Mouse (Mus musculus) liver, embryonic 15.5 days (tissue): ENCODE measurements around the gene Cenpx. TPM values are rescaled to one million over a fixed set of nuclear protein-coding genes. Genes with fewer than 3 reads are reported as not detected.

Source experiments
- ATAC-seq: fragments of 200-750 bp; cut with Nextera tagmentation; 2 replicates; pipeline ENCODE4 v1.8.0; 2017; ENCODE audit warnings: moderate number of reproducible peaks, mild to moderate bottlenecking, moderate library complexity; ENCODE audit not compliant: insufficient read depth
- H3K27ac ChIP-seq: fragments of 300-500 bp; sonication (generic); replicated peaks from 2 replicates; pipeline ENCODE4 v1.5.1; 2015; ENCODE audit warnings: mild to moderate bottlenecking, inconsistent platforms
- H3K27me3 ChIP-seq: fragments of 300-500 bp; sonication (generic); 2 replicates; pipeline ENCODE4 v1.6.1; 2015; ENCODE audit warnings: mild to moderate bottlenecking, inconsistent platforms
- H3K36me3 ChIP-seq: fragments of 300-500 bp; sonication (generic); replicated peaks from 2 replicates; pipeline ENCODE4 v1.6.1; 2015; ENCODE audit warnings: moderate library complexity, mild to moderate bottlenecking, inconsistent platforms
- H3K4me1 ChIP-seq: fragments of 300-500 bp; sonication (generic); replicated peaks from 2 replicates; pipeline ENCODE4 v1.6.1; 2015; ENCODE audit warnings: inconsistent platforms
- H3K4me2 ChIP-seq: fragments of 300-500 bp; sonication (generic); 2 replicates; pipeline ENCODE4 v1.6.1; 2015; ENCODE audit warnings: moderate library complexity, mild to moderate bottlenecking, inconsistent platforms
- H3K4me3 ChIP-seq: fragments of 300-500 bp; sonication (generic); replicated peaks from 2 replicates; pipeline ENCODE4 v1.5.1; 2015; ENCODE audit warnings: mild to moderate bottlenecking, inconsistent platforms
- H3K9ac ChIP-seq: fragments of 300-500 bp; sonication (generic); 2 replicates; pipeline ENCODE4 v1.6.1; 2015; ENCODE audit warnings: moderate library complexity, mild to moderate bottlenecking, inconsistent platforms
- H3K9me3 ChIP-seq: fragments of 300-500 bp; sonication (generic); replicated peaks from 2 replicates; pipeline ENCODE4 v1.6.1; 2016; ENCODE audit warnings: inconsistent platforms
- WGBS: fragments of 180-500 bp; shearing (Covaris S2); methylation state at CpG from one replicate; pipeline ENCODE4 v1.1.7; 2015; ENCODE audit warnings: mixed read lengths; ENCODE audit not compliant: insufficient replicate concordance; 5-methylcytosine and 5-hydroxymethylcytosine counted together
- polyA plus RNA-seq: library from polyadenylated mRNA; unstranded; fragments of >200 nt; fragmentation: Nextera tagmentation; extraction: Ambion mirVana; gene quantifications from 2 replicates; pipeline ENCODE4 v1.2.1, GENCODE M21; 2015

Gene Cenpx
- polyA plus RNA-seq, 1 experiment from 2014 or later, result 88.4 TPM

DNA sequence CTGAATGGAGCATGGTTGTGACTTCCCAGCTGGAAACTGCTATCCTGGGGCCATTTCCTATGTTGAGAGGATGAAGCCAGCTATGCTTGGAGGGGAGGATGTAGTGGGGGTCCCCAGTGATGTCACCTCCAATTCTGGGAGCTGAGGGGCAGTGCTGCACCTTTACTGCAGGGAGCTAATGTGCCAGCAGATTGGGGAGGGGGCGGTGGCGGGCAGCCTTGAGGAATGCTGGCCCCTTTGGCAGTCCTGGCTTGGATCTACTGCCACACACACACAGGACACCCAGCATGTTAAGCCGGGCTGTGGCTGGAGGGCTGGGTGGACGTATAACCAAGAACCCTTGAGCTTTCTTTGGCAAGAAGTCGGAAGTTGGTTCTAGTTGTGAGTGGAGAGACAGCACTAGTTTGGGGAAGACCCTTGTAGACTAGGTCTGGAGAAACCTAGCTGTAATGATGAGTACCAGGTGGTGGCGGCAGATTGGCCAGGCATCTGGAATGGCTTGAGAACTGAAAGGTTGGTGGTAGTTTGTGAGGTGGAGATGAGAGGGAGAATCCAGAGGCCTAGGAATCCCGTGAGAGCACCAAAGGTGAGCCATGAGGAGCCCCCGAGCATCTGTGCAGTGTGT lies 1.4 kb downstream of the Cenpx start:
- H3K9ac ChIP-seq, result no peak overlapping the region

DNA sequence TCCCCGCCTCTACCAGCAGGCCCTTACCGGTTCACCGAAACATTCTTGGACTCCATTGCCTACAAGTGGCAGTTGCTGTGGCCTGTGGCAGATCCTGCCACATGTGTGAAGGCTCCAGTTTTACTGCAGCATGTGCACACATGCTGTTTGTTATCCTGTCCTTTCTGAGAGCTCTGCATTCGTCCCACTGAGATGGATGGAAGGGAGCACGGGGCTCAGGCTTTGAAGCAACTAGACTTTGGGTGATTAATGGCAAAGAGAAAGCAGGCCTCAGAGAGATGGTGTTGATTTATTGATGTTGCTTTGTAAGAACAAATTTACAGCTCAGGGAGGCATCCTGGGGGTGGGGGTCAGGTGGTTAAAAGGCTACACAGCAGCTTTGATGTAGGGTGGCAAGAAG lies 2.9 kb downstream of the Cenpx start:
- no peak overlapping the region for H3K4me3 ChIP-seq
- no peaks in the 10 kb centered on the region for H3K9me3 ChIP-seq
- H3K9ac ChIP-seq, result no peak overlapping the region
- 0 out of 2 replicates have a peak, but pooled peaks cover 11% of the 10 kb centered on the region for H3K36me3 ChIP-seq
- peaks cover 30% of the 10 kb centered on the region for H3K4me1 ChIP-seq
- WGBS, result 82% methylated on average over 5 of the region's 5 CpGs
- no peaks in the 10 kb centered on the region for H3K27me3 ChIP-seq
- no peak overlapping the region for H3K4me2 ChIP-seq
- ATAC-seq, result no peak
- no peak overlapping the region for H3K27ac ChIP-seq

More for the DNA sequence above, 1.4 kb downstream of the Cenpx start:
- Histone ChIP-seq H3K4me2 (peak overlapping the region; percentile 96), H3K4me1 (peaks cover 30% of the 10 kb centered on the region), H3K27ac (no peak overlapping the region), H3K4me3 (peak overlapping the region; percentile 71), H3K9me3 (no peaks in the 10 kb centered on the region), H3K36me3 (0 out of 2 replicates have a peak, but pooled peaks cover 14% of the 10 kb centered on the region), H3K27me3 (no peaks in the 10 kb centered on the region)
- 68% methylated on average over 8 of the region's 8 CpGs for WGBS
- ATAC-seq, result no peak

DNA sequence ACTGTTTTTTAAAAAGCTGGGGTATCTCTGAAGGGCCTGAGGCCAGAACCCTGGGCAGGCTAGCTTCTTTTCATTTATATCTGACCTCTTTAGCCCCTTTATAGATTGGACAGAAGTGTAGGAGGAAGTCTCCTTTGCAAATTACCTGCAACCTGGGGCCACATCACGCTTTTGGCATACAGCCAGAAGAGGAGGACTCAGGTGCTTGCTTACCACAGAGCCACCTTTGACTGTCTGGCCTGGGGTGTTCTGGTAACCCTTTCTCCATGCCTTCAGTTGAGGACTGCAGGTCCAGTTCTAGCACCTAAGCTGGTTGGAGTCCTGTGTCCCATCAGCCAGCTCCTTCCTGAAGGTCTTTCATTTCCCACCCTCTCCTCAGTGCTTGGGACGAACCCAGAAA lies 4.0 kb downstream of the Cenpx start:
- H3K27me3 ChIP-seq, result no peaks in the 10 kb centered on the region
- ATAC-seq, result no peak
- no peak overlapping the region for H3K4me3 ChIP-seq
- no peak overlapping the region for H3K27ac ChIP-seq
- H3K4me1 ChIP-seq, result peaks cover 26% of the 10 kb centered on the region
- H3K9me3 ChIP-seq, result no peaks in the 10 kb centered on the region
- WGBS, result 67% methylated on average over 2 of the region's 2 CpGs
- 0 out of 2 replicates have a peak, but pooled peaks cover 17% of the 10 kb centered on the region for H3K36me3 ChIP-seq
- H3K4me2 ChIP-seq, result no peak overlapping the region
- H3K9ac ChIP-seq, result no peak overlapping the region

DNA sequence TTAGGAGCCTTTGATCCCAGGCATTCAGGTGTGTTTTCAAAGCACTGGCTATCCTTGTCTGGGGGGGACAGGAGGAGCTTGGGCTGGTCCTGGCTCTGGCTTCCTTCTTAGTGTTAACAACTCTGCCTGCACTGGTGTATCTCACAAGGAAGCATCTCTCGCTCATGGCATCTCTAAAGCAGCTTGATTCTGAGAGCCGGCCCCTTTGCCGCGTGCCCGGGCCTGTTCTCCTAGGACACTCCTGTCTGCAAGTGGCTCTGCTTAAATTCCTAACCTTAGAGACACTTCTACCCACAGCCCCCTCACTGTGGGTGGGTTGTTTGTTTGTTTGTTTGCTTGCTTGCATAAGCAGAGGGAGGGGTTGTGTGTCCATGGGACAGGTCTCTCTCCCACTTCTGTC lies 5.6 kb downstream of the Cenpx start:
- Histone ChIP-seq H3K27me3 (no peaks in the 10 kb centered on the region), H3K4me2 (no peak overlapping the region), H3K27ac (no peak overlapping the region), H3K9ac (no peak overlapping the region), H3K36me3 (0 out of 2 replicates have a peak, but pooled peaks cover 28% of the 10 kb centered on the region), H3K9me3 (no peaks in the 10 kb centered on the region), H3K4me1 (peaks cover 13% of the 10 kb centered on the region), H3K4me3 (no peak overlapping the region)
- ATAC-seq, result no peak
- whole genome bisulfite sequencing, result 76% methylated on average over 5 of the region's 5 CpGs

DNA sequence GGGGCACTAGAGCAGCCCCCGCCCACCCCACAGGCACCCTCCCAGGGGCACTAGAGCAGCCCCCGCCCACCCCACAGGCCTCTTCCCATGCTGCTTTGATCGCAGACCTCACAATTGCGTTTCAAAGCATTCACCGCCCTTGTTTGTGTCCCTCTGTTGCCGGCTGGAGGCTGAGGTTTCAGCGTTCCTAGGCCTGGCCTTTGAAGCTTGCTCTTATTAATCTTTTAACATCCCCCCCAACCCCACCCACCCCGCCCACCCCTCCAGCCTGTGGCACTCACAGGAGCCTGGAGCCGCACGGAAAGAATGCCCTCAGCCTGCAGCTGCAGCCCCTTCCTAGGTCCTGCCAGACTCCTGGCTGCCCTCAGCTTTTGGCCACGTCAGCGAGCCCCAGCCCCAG lies 6.3 kb downstream of the Cenpx start:
- 49% methylated on average over 12 of the region's 12 CpGs for WGBS
- H3K36me3 ChIP-seq, result 0 out of 2 replicates have a peak, but pooled peaks cover 32% of the 10 kb centered on the region
- H3K4me2 ChIP-seq, result no peak overlapping the region
- H3K4me3 ChIP-seq, result no peak overlapping the region
- no peak overlapping the region for H3K9ac ChIP-seq
- H3K4me1 ChIP-seq, result peaks cover 6% of the 10 kb centered on the region; the same call in 1 of the 2 replicates
- H3K9me3 ChIP-seq, result no peaks in the 10 kb centered on the region
- no peaks in the 10 kb centered on the region for H3K27me3 ChIP-seq
- no peak overlapping the region for H3K27ac ChIP-seq
- no peak for ATAC-seq

DNA sequence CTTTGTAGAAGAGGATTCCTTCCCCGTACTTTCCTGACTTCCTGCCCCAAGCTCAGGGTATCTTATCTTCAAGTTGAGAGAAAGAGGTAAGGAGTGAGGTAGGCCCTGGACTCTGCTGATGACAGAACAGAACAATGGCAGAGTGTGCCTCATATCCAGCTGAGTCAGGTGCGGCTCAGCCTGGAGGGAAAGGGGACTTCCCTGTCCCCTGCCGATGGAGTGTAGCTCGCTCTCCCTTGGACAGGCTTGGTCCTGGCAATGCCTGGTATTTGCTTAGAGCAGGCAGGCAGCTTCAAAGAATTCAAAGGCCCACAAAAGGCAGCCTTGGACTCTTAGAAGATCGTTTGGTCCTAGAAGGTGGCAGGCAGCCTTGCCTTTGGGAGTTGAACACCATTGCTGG lies 7.4 kb downstream of the Cenpx start:
- Histone ChIP-seq H3K4me2 (no peak overlapping the region), H3K4me1 (peaks cover 6% of the 10 kb centered on the region; the same call in 1 of the 2 replicates), H3K4me3 (no peak overlapping the region), H3K27ac (no peak overlapping the region), H3K9ac (no peak overlapping the region), H3K36me3 (peaks cover 37% of the 10 kb centered on the region; the same call in 1 of the 2 replicates), H3K9me3 (no peaks in the 10 kb centered on the region), H3K27me3 (no peaks in the 10 kb centered on the region)
- WGBS, result 73% methylated on average over 5 of the region's 5 CpGs
- ATAC-seq, result no peak

DNA sequence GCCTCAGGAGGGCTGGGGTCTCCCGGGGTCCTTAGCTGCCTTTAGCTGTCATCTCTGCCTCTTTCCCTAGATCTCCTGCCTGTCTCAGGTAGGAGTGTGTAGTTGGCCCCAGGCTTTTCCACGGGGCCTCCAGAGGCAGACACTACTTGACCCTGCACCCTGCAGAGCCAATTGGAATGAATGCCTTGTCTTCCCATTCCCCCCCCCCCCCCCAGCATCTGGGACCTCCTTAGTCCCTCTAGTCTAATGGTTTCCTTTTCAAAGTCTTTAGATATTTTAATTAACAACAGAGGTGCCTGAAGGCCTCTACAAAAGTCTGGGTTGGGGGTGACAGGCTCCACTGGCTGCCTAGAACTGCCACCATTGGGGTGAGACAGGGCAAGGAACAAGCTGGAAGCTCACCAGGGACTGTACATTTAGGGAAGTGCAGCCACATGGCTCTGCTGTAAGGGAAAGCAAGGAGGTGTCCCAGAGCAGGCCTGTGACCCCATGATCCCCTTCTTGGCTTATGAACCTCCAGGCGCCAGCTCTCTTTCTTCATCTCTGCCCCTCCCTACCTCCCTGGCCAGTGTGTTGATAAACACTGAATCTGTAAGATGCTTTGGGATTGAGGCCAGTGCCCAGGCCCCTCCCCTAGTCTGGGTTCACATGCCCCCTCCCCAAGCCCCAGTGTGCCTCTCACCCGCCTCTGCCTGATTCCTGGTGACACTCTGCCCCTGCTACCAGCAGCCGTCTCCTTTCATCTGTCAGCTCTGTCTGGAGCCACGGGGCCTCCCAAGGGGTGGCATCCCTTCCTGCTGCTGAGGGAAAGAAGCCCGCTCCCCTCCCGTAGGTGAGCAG lies 8.8 kb downstream of the Cenpx start:
- Histone ChIP-seq H3K9ac (no peak overlapping the region), H3K27ac (no peak overlapping the region), H3K27me3 (no peaks in the 10 kb centered on the region), H3K4me1 (peaks cover 2% of the 10 kb centered on the region; the same call in 1 of the 2 replicates), H3K4me2 (no peak overlapping the region), H3K4me3 (no peak overlapping the region), H3K36me3 (peaks cover 28% of the 10 kb centered on the region; the same call in 1 of the 2 replicates), H3K9me3 (no peaks in the 10 kb centered on the region)
- WGBS, result 60% methylated on average over 8 of the region's 8 CpGs
- no peak for ATAC-seq

DNA sequence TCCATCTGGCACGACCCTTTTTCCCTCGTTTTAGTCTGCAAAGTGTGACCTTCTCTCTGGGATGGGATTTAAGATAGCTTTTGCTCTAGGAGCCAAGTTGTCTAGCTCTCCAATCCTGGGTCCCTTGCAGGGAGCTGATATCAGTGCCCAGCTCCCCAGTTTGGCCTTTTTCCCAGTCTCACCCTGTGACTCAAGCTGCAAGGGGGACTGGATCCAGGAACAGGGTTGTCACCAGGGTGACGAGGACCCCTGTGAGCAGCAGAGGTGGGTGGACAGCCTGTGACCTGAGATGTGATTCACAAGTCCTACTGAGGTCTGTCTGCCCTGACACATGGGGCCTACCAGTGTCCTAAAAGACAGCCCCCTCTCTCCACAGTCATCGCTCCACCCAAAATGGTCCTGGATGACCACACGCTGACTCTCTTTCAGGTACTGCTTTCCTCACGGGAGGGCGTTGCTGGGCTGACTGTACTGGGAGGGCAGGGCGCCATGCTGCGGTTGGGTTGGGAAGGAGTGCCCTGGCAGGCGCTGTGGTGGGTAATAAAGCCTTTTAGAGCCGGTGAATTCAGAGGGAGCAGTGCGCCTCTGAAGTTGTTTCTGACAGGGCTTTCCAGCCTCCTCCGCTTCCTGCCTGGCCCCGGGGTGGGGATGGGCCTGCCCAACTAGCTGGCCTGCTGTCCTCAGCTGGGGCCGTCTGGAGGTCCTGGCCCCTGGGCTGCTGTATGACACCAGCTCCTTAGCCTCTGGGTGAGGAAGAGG lies 9.7 kb downstream of the Cenpx start:
- ATAC-seq, result no peak
- Histone ChIP-seq H3K27me3 (no peaks in the 10 kb centered on the region), H3K27ac (no peak overlapping the region), H3K9ac (no peak overlapping the region), H3K4me1 (no peaks in the 10 kb centered on the region), H3K9me3 (no peaks in the 10 kb centered on the region), H3K4me3 (no peak overlapping the region), H3K4me2 (no peak overlapping the region), H3K36me3 (peaks cover 28% of the 10 kb centered on the region; the same call in 1 of the 2 replicates)
- 70% methylated on average over 15 of the region's 15 CpGs for WGBS

DNA sequence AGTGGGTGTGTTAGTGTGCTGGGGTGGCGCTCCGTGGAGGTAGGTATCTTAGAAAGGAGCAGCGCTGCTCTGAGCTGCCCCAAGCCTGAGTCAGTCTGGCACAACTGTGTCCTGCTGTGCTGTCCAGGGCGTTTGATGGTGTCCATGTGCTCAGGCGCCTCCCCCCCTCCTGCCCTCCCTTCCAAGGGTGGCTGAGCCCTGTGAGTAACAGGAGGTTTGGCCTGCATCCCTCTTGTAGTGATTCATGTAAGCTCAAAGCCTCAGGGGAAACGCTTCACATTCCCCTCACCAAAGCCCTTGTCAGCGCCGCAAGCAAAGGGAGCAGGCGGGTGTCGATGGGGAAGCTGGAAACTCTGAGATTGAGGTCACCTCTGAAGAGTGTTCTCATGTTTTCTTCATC lies 15.8 kb downstream of the Cenpx start:
- no peak overlapping the region for H3K27ac ChIP-seq
- H3K36me3 ChIP-seq, result peaks cover 29% of the 10 kb centered on the region
- H3K4me2 ChIP-seq, result no peak overlapping the region
- H3K27me3 ChIP-seq, result no peaks in the 10 kb centered on the region
- no peak for ATAC-seq
- no peak overlapping the region for H3K9ac ChIP-seq
- 76% methylated on average over 10 of the region's 10 CpGs for WGBS
- H3K9me3 ChIP-seq, result no peaks in the 10 kb centered on the region
- H3K4me1 ChIP-seq, result no peaks in the 10 kb centered on the region; the same call in 1 of the 2 replicates
- no peak overlapping the region for H3K4me3 ChIP-seq

DNA sequence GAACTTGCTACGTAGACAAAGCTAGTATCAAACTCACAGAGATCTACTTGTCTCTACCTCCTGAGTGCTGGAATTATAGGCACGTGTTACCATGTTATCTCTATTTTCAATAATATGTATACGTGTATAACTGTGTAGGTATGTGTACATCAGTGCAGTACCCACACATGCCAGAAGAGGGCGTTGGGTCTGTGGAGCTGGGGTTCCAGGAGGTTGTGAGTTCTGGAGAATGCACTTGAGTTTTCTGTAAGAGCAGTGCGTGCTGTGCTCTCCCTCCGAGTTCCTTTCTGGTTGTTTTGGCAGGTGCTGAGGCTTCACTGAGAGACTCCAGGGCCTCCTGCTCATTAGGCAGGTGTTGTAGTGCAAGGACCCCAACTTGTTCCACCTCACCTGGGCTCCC lies 17.0 kb downstream of the Cenpx start:
- H3K27me3 ChIP-seq, result no peaks in the 10 kb centered on the region
- H3K4me3 ChIP-seq, result no peak overlapping the region
- no peak overlapping the region for H3K4me2 ChIP-seq
- ATAC-seq, result no peak
- 83% methylated on average over 6 of the region's 6 CpGs for WGBS
- no peak overlapping the region for H3K9ac ChIP-seq
- no peaks in the 10 kb centered on the region for H3K9me3 ChIP-seq
- no peak overlapping the region for H3K27ac ChIP-seq
- H3K36me3 ChIP-seq, result peaks cover 22% of the 10 kb centered on the region
- no peaks in the 10 kb centered on the region; the same call in 1 of the 2 replicates for H3K4me1 ChIP-seq

DNA sequence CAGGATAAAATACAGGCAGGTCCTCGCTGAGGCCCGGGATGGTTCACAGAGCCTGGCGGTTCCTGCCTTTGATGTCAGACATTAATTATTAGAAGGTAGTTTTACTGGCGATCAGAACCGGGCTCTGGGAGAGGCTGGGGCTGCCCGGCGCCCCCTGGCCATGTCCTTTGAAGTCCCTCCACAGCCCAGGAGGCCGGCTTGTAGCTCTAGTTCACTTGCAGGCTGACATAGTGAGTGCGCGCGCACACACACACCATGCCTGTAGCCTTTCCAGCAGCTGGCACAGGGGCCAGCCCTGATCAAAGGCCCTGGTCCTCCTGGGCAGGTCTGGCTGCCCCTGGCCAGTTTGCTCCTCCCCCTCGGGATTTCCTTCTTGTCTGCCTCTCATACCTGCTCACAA lies 17.9 kb downstream of the Cenpx start:
- no peaks in the 10 kb centered on the region; the same call in 1 of the 2 replicates for H3K4me1 ChIP-seq
- no peak overlapping the region for H3K9ac ChIP-seq
- H3K36me3 ChIP-seq, result peaks cover 21% of the 10 kb centered on the region
- whole genome bisulfite sequencing, result 72% methylated on average over 12 of the region's 12 CpGs
- H3K9me3 ChIP-seq, result no peaks in the 10 kb centered on the region
- no peak overlapping the region for H3K4me2 ChIP-seq
- H3K4me3 ChIP-seq, result no peak overlapping the region
- H3K27ac ChIP-seq, result no peak overlapping the region
- no peak for ATAC-seq
- no peaks in the 10 kb centered on the region for H3K27me3 ChIP-seq
